In genomic region chr1:71505898-71506297, GRCm38 (mm10) we compare ENCODE assay signal across 9 mouse cellular contexts. TPM values are rescaled to one million over a fixed set of nuclear protein-coding genes. Genes with fewer than 3 reads are reported as not detected.
DNase-seq lines count a peak whose midpoint lies in the region; ATAC-seq lines count a peak whose summit lies in the region.
"Had no signal": no experiment of that assay in that cellular context is flagged by ENCODE, and none has a peak within 500 bp of the region (broad histone marks: within the 10 kb centered on the region; RNA-seq: fewer than 3 reads in every experiment).

No protein-coding gene starts in this region.

- no peak overlapping the region for H3K9ac ChIP-seq in embryonic facial prominence, embryonic 11.5 days (replicated peaks; ENCODE audit: low read length)
- no peak overlapping the region for H3K9ac ChIP-seq in midbrain, embryonic 11.5 days (ENCODE audit: low read length)
- H3K9ac ChIP-seq in midbrain, embryonic 13.5 days (replicated peaks), result no peak overlapping the region
- H3K9ac ChIP-seq: heart, embryonic 15.5 days had no signal

- peak; percentile 63 for DNase-seq in embryonic facial prominence, embryonic 11.5 days (ENCODE audit: low spot score)
- DNase-seq in embryonic facial prominence, embryonic 10.5 days (ENCODE audit: low spot score), result no peak
- peak; percentile 91 for DNase-seq in midbrain, embryonic 11.5 days (ENCODE audit: low spot score, missing footprints)
- DNase-seq in forelimb bud, embryonic 11.5 days (ENCODE audit: low read depth, low spot score), result peak; percentile 43
- DNase-seq in mesoderm, embryonic 11.5 days (ENCODE audit: low read depth, low spot score), result peak; percentile 55
- DNase-seq in spleen, adult 18-20 months, result no peak
- DNase-seq in adrenal gland, adult 18-20 months (ENCODE audit: low spot score in 2 of 2), result no peak

- no peak overlapping the region for H3K27ac ChIP-seq in embryonic facial prominence, embryonic 11.5 days (replicated peaks; ENCODE audit: low read depth, low read length)
- no peak overlapping the region for H3K27ac ChIP-seq in embryonic facial prominence, embryonic 10.5 days (replicated peaks)
- H3K27ac ChIP-seq in midbrain, embryonic 11.5 days (ENCODE audit: low read depth, low read length), result no peak overlapping the region
- H3K27ac ChIP-seq in midbrain, embryonic 13.5 days, result no peak overlapping the region
- H3K27ac ChIP-seq: heart, embryonic 15.5 days had no signal

- no peaks in the 10 kb centered on the region for H3K36me3 ChIP-seq in embryonic facial prominence, embryonic 11.5 days (replicated peaks; ENCODE audit: control insufficient read depth, insufficient read depth, low read depth, low read length)
- H3K36me3 ChIP-seq in embryonic facial prominence, embryonic 10.5 days (replicated peaks), result no peaks in the 10 kb centered on the region
- no peaks in the 10 kb centered on the region for H3K36me3 ChIP-seq in midbrain, embryonic 11.5 days (ENCODE audit: control insufficient read depth, insufficient read depth, low read length)
- no peaks in the 10 kb centered on the region for H3K36me3 ChIP-seq in midbrain, embryonic 13.5 days
- H3K36me3 ChIP-seq: heart, embryonic 15.5 days had no signal

- no peak for ATAC-seq in embryonic facial prominence, embryonic 11.5 days (replicated peaks; ENCODE audit: insufficient number of reproducible peaks, low FRiP score, low TSS enrichment, low read depth)
- ATAC-seq in midbrain, embryonic 11.5 days (ENCODE audit: low FRiP score), result no peak
- ATAC-seq in midbrain, embryonic 13.5 days, result no peak

- no peaks in the 10 kb centered on the region for H3K9me3 ChIP-seq in embryonic facial prominence, embryonic 11.5 days (replicated peaks; ENCODE audit: control insufficient read depth, low read length)
- no peaks in the 10 kb centered on the region for H3K9me3 ChIP-seq in embryonic facial prominence, embryonic 10.5 days
- H3K9me3 ChIP-seq in midbrain, embryonic 11.5 days (ENCODE audit: control insufficient read depth, low read length), result no peaks in the 10 kb centered on the region
- no peaks in the 10 kb centered on the region for H3K9me3 ChIP-seq in midbrain, embryonic 13.5 days
- H3K9me3 ChIP-seq: heart, embryonic 15.5 days had no signal

- H3K4me2 ChIP-seq in embryonic facial prominence, embryonic 11.5 days (ENCODE audit: low read depth, low read length), result no peak overlapping the region
- H3K4me2 ChIP-seq in midbrain, embryonic 11.5 days, result no peak overlapping the region
- no peak overlapping the region for H3K4me2 ChIP-seq in midbrain, embryonic 13.5 days (replicated peaks)
- H3K4me2 ChIP-seq: heart, embryonic 15.5 days had no signal

- H3K4me3 ChIP-seq in embryonic facial prominence, embryonic 11.5 days (ENCODE audit: low read depth, low read length), result no peak overlapping the region
- H3K4me3 ChIP-seq in embryonic facial prominence, embryonic 10.5 days, result no peak overlapping the region
- H3K4me3 ChIP-seq in midbrain, embryonic 11.5 days (ENCODE audit: low read depth, low read length), result no peak overlapping the region
- no peak overlapping the region for H3K4me3 ChIP-seq in midbrain, embryonic 13.5 days (replicated peaks)
- H3K4me3 ChIP-seq: heart, embryonic 15.5 days had no signal

- 8% methylated on average over 5 of the region's 5 CpGs for WGBS in embryonic facial prominence, embryonic 11.5 days
- WGBS in embryonic facial prominence, embryonic 10.5 days, result 8% methylated on average over 5 of the region's 5 CpGs
- WGBS in midbrain, embryonic 11.5 days, result 9% methylated on average over 5 of the region's 5 CpGs
- 8% methylated on average over 5 of the region's 5 CpGs for WGBS in midbrain, embryonic 13.5 days

- H3K4me1 ChIP-seq in embryonic facial prominence, embryonic 11.5 days (ENCODE audit: control insufficient read depth, insufficient read depth, low read length), result no peaks in the 10 kb centered on the region
- H3K4me1 ChIP-seq in embryonic facial prominence, embryonic 10.5 days, result peaks cover 6% of the 10 kb centered on the region
- H3K4me1 ChIP-seq in midbrain, embryonic 11.5 days (ENCODE audit: control insufficient read depth, insufficient read depth, low read length), result no peaks in the 10 kb centered on the region
- H3K4me1 ChIP-seq in midbrain, embryonic 13.5 days (replicated peaks), result peaks cover 14% of the 10 kb centered on the region
- H3K4me1 ChIP-seq: heart, embryonic 15.5 days had no signal

- H3K27me3 ChIP-seq in embryonic facial prominence, embryonic 11.5 days (ENCODE audit: control insufficient read depth, insufficient read depth, low read length), result no peaks in the 10 kb centered on the region
- peaks cover 5% of the 10 kb centered on the region; the same call in 1 of the 2 replicates for H3K27me3 ChIP-seq in embryonic facial prominence, embryonic 10.5 days (replicated peaks; ENCODE audit: low read depth, poor library complexity, severe bottlenecking)
- no peaks in the 10 kb centered on the region for H3K27me3 ChIP-seq in midbrain, embryonic 11.5 days (ENCODE audit: control insufficient read depth, insufficient read depth, low read length)
- H3K27me3 ChIP-seq in midbrain, embryonic 13.5 days, result no peaks in the 10 kb centered on the region
- H3K27me3 ChIP-seq: heart, embryonic 15.5 days had no signal

RNA-seq across cellular contexts. Expression of gene Atic, which starts 51.1 kb away (rescaled TPM):
- polyA plus RNA-seq in embryonic facial prominence, embryonic 11.5 days (2014; fragmentation: Nextera tagmentation; extraction: Ambion mirVana), result 61.2 and 66.6 TPM in 2 replicates
- 77.2 and 78.4 TPM in 2 replicates for polyA plus RNA-seq in embryonic facial prominence, embryonic 10.5 days (2016; fragmentation: Nextera tagmentation; extraction: Ambion mirVana)
- 38.8 and 42.9 TPM in 2 replicates for polyA plus RNA-seq in midbrain, embryonic 11.5 days (2014; fragmentation: Nextera tagmentation; extraction: Ambion mirVana)
- 27.5 and 28.0 TPM in 2 replicates for polyA plus RNA-seq in midbrain, embryonic 13.5 days (2015; fragmentation: Nextera tagmentation; extraction: Ambion mirVana)
- total RNA-seq in adrenal gland, adult 18-20 months (2021), result 10 to 100 TPM; 53.6 to 59.2 TPM

Comparison
In these comparisons a context has a peak if more than half of its experiments do, and no peak if none do; other contexts are left out.
1. DNase-seq: peak in embryonic facial prominence, embryonic 11.5 days (single experiment), midbrain, embryonic 11.5 days (single experiment), forelimb bud, embryonic 11.5 days (single experiment) and mesoderm, embryonic 11.5 days (single experiment); none in embryonic facial prominence, embryonic 10.5 days (single experiment), spleen, adult 18-20 months (0 of 2) and adrenal gland, adult 18-20 months (0 of 2).